Mouse (Mus musculus) limb, embryonic 14.5 days (tissue): Measurements from ENCODE around the gene Syn2. TPM values are rescaled to one million over a fixed set of nuclear protein-coding genes. Genes with fewer than 3 reads are reported as not detected.

ENCODE experiments used
- ATAC-seq: fragments of 200-750 bp; cut with Nextera tagmentation; 2 replicates; pipeline ENCODE4 v1.8.0; 2017; ENCODE audit warnings: low read depth, moderate number of reproducible peaks, moderate TSS enrichment; ENCODE audit not compliant: low FRiP score
- DNase-seq: peaks from one replicate; pipeline ENCODE4 v3.0.0-alpha.2; 2015; ENCODE audit warnings: low spot score
- H3K27ac ChIP-seq: fragments of 300-500 bp; sonication (generic); replicated peaks from 2 replicates; pipeline ENCODE4 v1.5.1; 2014; ENCODE audit warnings: low read depth, mild to moderate bottlenecking, low read length, moderate library complexity, mixed read lengths
- H3K27me3 ChIP-seq: fragments of 300-500 bp; sonication (generic); 2 replicates; pipeline ENCODE4 v1.6.1; 2014; ENCODE audit warnings: low read length, mixed read lengths; ENCODE audit not compliant: control insufficient read depth, insufficient read depth
- H3K36me3 ChIP-seq: fragments of 300-500 bp; sonication (generic); 2 replicates; pipeline ENCODE4 v1.6.1; 2014; ENCODE audit warnings: mild to moderate bottlenecking, low read length, moderate library complexity, mixed read lengths; ENCODE audit not compliant: control insufficient read depth, insufficient read depth
- H3K4me1 ChIP-seq: fragments of 300-500 bp; sonication (generic); 2 replicates; pipeline ENCODE4 v1.6.1; 2014; ENCODE audit warnings: antibody characterized with exemption, low read length, mixed read lengths; ENCODE audit not compliant: control insufficient read depth, insufficient read depth
- H3K4me2 ChIP-seq: fragments of 300-500 bp; sonication (generic); replicated peaks from 2 replicates; pipeline ENCODE4 v1.6.1; 2014; ENCODE audit warnings: low read depth, mild to moderate bottlenecking, low read length, moderate library complexity; ENCODE audit not compliant: severe bottlenecking
- H3K4me3 ChIP-seq: fragments of 300-500 bp; sonication (generic); replicated peaks from 2 replicates; pipeline ENCODE4 v1.5.1; 2014; ENCODE audit warnings: low read length
- H3K9ac ChIP-seq: fragments of 300-500 bp; sonication (generic); 2 replicates; pipeline ENCODE4 v1.6.1; 2014; ENCODE audit warnings: mild to moderate bottlenecking, low read depth, low read length, moderate library complexity; ENCODE audit not compliant: severe bottlenecking
- H3K9me3 ChIP-seq: fragments of 300-500 bp; sonication (generic); 2 replicates; pipeline ENCODE4 v1.6.1; 2016; ENCODE audit warnings: low read length; ENCODE audit not compliant: control insufficient read depth
- POLR2A ChIP-seq: fragments of 200-500 bp; IDR thresholded peaks from 2 replicates; pipeline ENCODE4 v1.8.0; 2012; ENCODE audit warnings: inconsistent platforms, mild to moderate bottlenecking, moderate library complexity, borderline replicate concordance; ENCODE audit not compliant: insufficient read depth, insufficient read length; ENCODE audit errors: extremely low read depth
- WGBS: fragments of 180-500 bp; shearing (Covaris S2); extraction: QIAGEN DNeasy Blood & Tissue Kit; methylation state at CpG from one replicate; pipeline ENCODE4 v1.1.7; 2014; 5-methylcytosine and 5-hydroxymethylcytosine counted together
- polyA plus RNA-seq, 2 experiments: library from polyadenylated mRNA; depleted of rRNA in 1 of 2; stranded (reverse) in 1 of 2; unstranded in 1 of 2; fragments of >200 nt; fragmentation: Nextera tagmentation in 1 of 2; extraction: Ambion mirVana in 1 of 2; gene quantifications; 2 replicates each; pipeline versions ENCODE4 v1.2.1 to v1.2.3; 2012 to 2014

Syn2 gene
- polyA plus RNA-seq, 2 experiments, result 0.91 to 1.6 TPM

DNA sequence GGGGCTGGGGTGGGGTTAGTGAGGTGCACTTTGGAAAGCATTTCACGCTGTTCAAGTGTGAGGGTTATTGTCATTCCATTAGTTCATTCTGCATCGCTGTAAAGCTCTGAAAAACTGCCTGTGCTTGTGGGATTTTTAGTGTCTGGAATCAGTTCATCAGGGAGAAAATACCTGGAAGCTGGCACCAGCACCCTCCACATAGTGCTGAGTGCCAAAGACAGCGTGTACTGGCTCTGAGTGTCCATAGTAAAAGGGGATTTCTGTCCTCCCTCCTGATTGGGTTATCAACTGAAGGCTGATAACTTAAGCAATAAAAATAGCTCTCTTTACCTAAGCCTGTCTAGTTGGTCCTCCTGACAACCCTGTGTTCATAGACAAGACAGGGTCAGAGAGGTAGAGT is 125.8 kb downstream of the Syn2 start:
- ATAC-seq, result no peak
- no peak overlapping the region for H3K4me2 ChIP-seq
- no peaks in the 10 kb centered on the region for H3K4me1 ChIP-seq
- WGBS, result 82% methylated on average over 3 of the region's 3 CpGs
- no peaks in the 10 kb centered on the region for H3K9me3 ChIP-seq
- no peak for DNase-seq
- no peaks in the 10 kb centered on the region for H3K27me3 ChIP-seq
- H3K9ac ChIP-seq, result no peak overlapping the region
- H3K27ac ChIP-seq, result no peak overlapping the region
- H3K36me3 ChIP-seq, result no peaks in the 10 kb centered on the region
- no peak for TF ChIP-seq POLR2A
- no peak overlapping the region for H3K4me3 ChIP-seq

DNA sequence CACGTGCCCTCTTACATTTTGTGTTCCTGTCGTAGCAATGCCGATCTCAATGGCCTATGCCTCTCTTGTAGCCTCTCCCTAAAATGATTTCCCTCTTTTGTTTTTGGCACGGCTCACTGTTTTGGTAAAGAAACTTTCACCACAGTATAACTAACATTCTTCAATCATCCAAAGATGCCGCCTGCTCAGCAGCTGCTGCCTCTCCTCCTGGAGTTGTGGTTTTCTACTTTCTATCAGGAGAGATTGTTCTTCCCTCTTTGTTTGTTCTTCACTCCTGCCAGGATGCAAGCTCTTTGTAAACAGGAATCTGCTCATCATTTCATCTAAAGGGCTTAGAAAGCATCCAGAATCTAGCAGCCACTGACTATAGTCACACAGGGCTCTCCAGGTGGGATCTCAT is 132.1 kb downstream of the Syn2 start:
- no peak for ATAC-seq
- no peaks in the 10 kb centered on the region for H3K27me3 ChIP-seq
- H3K4me3 ChIP-seq, result no peak overlapping the region
- H3K27ac ChIP-seq, result no peak overlapping the region
- 76% methylated on average over 5 of the region's 5 CpGs for WGBS
- no peak for TF ChIP-seq POLR2A
- DNase-seq, result no peak
- no peak overlapping the region for H3K4me2 ChIP-seq
- no peaks in the 10 kb centered on the region for H3K36me3 ChIP-seq
- H3K4me1 ChIP-seq, result peaks cover 3% of the 10 kb centered on the region
- no peaks in the 10 kb centered on the region for H3K9me3 ChIP-seq
- no peak overlapping the region for H3K9ac ChIP-seq

GRCm38 (mm10) chr6:115267916-115268315 is 133.2 kb downstream of the Syn2 start:
- peak; percentile 71 for DNase-seq
- WGBS, result 28% methylated on average over 2 of the region's 2 CpGs

GRCm38 (mm10) chr6:115268551-115269385 is 134.1 kb downstream of the Syn2 start:
- Histone ChIP-seq H3K27ac (no peak overlapping the region), H3K9ac (no peak overlapping the region), H3K4me3 (no peak overlapping the region), H3K27me3 (no peaks in the 10 kb centered on the region), H3K9me3 (no peaks in the 10 kb centered on the region), H3K36me3 (no peaks in the 10 kb centered on the region), H3K4me2 (no peak overlapping the region), H3K4me1 (peaks cover 10% of the 10 kb centered on the region)
- WGBS, result 81% methylated on average over 10 of the region's 10 CpGs
- ATAC-seq, result no peak
- DNase-seq, result no peak
- no peak for TF ChIP-seq POLR2A

More at GRCm38 (mm10) chr6:115267916-115268315, 133.2 kb downstream of the Syn2 start:
- no peak overlapping the region for H3K27ac ChIP-seq
- no peak overlapping the region for H3K4me2 ChIP-seq
- H3K27me3 ChIP-seq, result no peaks in the 10 kb centered on the region
- peaks cover 10% of the 10 kb centered on the region for H3K4me1 ChIP-seq
- H3K9me3 ChIP-seq, result no peaks in the 10 kb centered on the region
- no peak for TF ChIP-seq POLR2A
- H3K4me3 ChIP-seq, result no peak overlapping the region
- H3K36me3 ChIP-seq, result no peaks in the 10 kb centered on the region
- H3K9ac ChIP-seq, result no peak overlapping the region
- peak; percentile 58; the same call in 1 of the 2 replicates for ATAC-seq

GRCm38 (mm10) chr6:115269561-115269960 is 134.9 kb downstream of the Syn2 start:
- H3K36me3 ChIP-seq, result no peaks in the 10 kb centered on the region
- H3K27me3 ChIP-seq, result no peaks in the 10 kb centered on the region
- peaks cover 10% of the 10 kb centered on the region for H3K4me1 ChIP-seq
- H3K27ac ChIP-seq, result no peak overlapping the region
- no peak overlapping the region for H3K9ac ChIP-seq
- H3K4me2 ChIP-seq, result no peak overlapping the region
- ATAC-seq, result no peak
- DNase-seq, result no peak
- H3K9me3 ChIP-seq, result no peaks in the 10 kb centered on the region
- WGBS, result 60% methylated on average over 5 of the region's 5 CpGs
- TF ChIP-seq POLR2A, result no peak
- H3K4me3 ChIP-seq, result no peak overlapping the region
